Mouse (Mus musculus): ENCODE data around the gene Sct. TPM values are rescaled to one million over a fixed set of nuclear protein-coding genes. Genes with fewer than 3 reads are reported as not detected.

Sct gene
- total and polyA plus RNA-seq, 2 experiments from 2014 or later, result 1.0 TPM; not detected in 1

GRCm38 (mm10) chr7:141294479-141294878 lies 15.5 kb upstream of the Sct start:
- no peak overlapping the region for H3K27ac ChIP-seq (ENCODE audit: low read depth)
- no peak for DNase-seq (ENCODE audit: low spot score)
- no peak for ATAC-seq (ENCODE audit: insufficient read depth, low read depth)
- H3K4me3 ChIP-seq (ENCODE audit: low read depth, low read length), result peak overlapping the region; percentile 43
- no peak for TF ChIP-seq EP300 (IDR thresholded peaks at IDR 0.05; ENCODE audit: low read depth)
- TF ChIP-seq CTCF (IDR thresholded peaks at IDR 0.05; ENCODE audit: low read depth), result no peak
- WGBS, result 4% methylated on average over 21 of the region's 22 CpGs
- H3K9me3 ChIP-seq (replicated peaks; ENCODE audit: control insufficient read depth, low read length), result no peaks in the 10 kb centered on the region
- H3K4me2 ChIP-seq (ENCODE audit: low read depth, low read length), result peak overlapping the region; percentile 64
- peaks cover 54% of the 10 kb centered on the region for H3K27me3 ChIP-seq (ENCODE audit: control insufficient read depth, insufficient read depth, low read length)
- no peak overlapping the region for H3K9ac ChIP-seq (replicated peaks; ENCODE audit: low read depth, low read length)
- H3K4me1 ChIP-seq (ENCODE audit: control insufficient read depth, insufficient read depth), result peaks cover 15% of the 10 kb centered on the region
- H3K36me3 ChIP-seq (replicated peaks; ENCODE audit: control insufficient read depth, insufficient read depth, low read length), result peaks cover 16% of the 10 kb centered on the region

GRCm38 (mm10) chr7:141293852-141294471 lies 15.0 kb upstream of the Sct start:
- WGBS, result under 1% methylated on average over 52 of the region's 53 CpGs
- H3K4me2 ChIP-seq (ENCODE audit: low read depth, low read length), result peak overlapping the region; percentile 64
- H3K4me3 ChIP-seq (ENCODE audit: low read depth, low read length), result peak overlapping the region; percentile 43
- H3K27ac ChIP-seq (ENCODE audit: low read depth), result no peak overlapping the region
- no peak for DNase-seq (ENCODE audit: low spot score)
- H3K4me1 ChIP-seq (ENCODE audit: control insufficient read depth, insufficient read depth), result peaks cover 15% of the 10 kb centered on the region
- no peak overlapping the region; the same call in 1 of the 2 replicates for H3K9ac ChIP-seq (replicated peaks; ENCODE audit: low read depth, low read length)
- no peaks in the 10 kb centered on the region for H3K9me3 ChIP-seq (replicated peaks; ENCODE audit: control insufficient read depth, low read length)
- H3K36me3 ChIP-seq (replicated peaks; ENCODE audit: control insufficient read depth, insufficient read depth, low read length), result peaks cover 11% of the 10 kb centered on the region
- TF ChIP-seq EP300 (IDR thresholded peaks at IDR 0.05; ENCODE audit: low read depth), result no peak
- no peak for TF ChIP-seq CTCF (IDR thresholded peaks at IDR 0.05; ENCODE audit: low read depth)
- peaks cover 54% of the 10 kb centered on the region for H3K27me3 ChIP-seq (ENCODE audit: control insufficient read depth, insufficient read depth, low read length)
- no peak for ATAC-seq (ENCODE audit: insufficient read depth, low read depth)

GRCm38 (mm10) chr7:141292583-141293388 lies 13.9 kb upstream of the Sct start:
- no peak overlapping the region for H3K4me3 ChIP-seq (ENCODE audit: low read depth, low read length)
- 45% methylated on average over 15 of the region's 15 CpGs for WGBS
- no peaks in the 10 kb centered on the region for H3K9me3 ChIP-seq (replicated peaks; ENCODE audit: control insufficient read depth, low read length)
- no peak overlapping the region for H3K9ac ChIP-seq (replicated peaks; ENCODE audit: low read depth, low read length)
- H3K27me3 ChIP-seq (ENCODE audit: control insufficient read depth, insufficient read depth, low read length), result peaks cover 54% of the 10 kb centered on the region
- H3K4me2 ChIP-seq (ENCODE audit: low read depth, low read length), result no peak overlapping the region
- DNase-seq (ENCODE audit: low spot score) (no peak), ATAC-seq (ENCODE audit: insufficient read depth, low read depth) (no peak)
- H3K36me3 ChIP-seq (replicated peaks; ENCODE audit: control insufficient read depth, insufficient read depth, low read length), result peaks cover 9% of the 10 kb centered on the region; the same call in 1 of the 2 replicates
- no peak overlapping the region for H3K27ac ChIP-seq (ENCODE audit: low read depth)
- peaks cover 15% of the 10 kb centered on the region for H3K4me1 ChIP-seq (ENCODE audit: control insufficient read depth, insufficient read depth)
- no peak for TF ChIP-seq CTCF (IDR thresholded peaks at IDR 0.05; ENCODE audit: low read depth)

- no peak within 1 kb of the TSS for H3K9ac ChIP-seq (replicated peaks; ENCODE audit: low read depth, low read length)
- no peak within 1 kb of the TSS for H3K27ac ChIP-seq (ENCODE audit: low read depth)
- TF ChIP-seq CTCF (IDR thresholded peaks at IDR 0.05; ENCODE audit: low read depth) (no peak), EP300 (IDR thresholded peaks at IDR 0.05; ENCODE audit: low read depth) (no peak)
- WGBS, result 4% methylated on average over 41 of the region's 46 CpGs
- DNase-seq (ENCODE audit: low spot score), result no peak
- H3K4me3 ChIP-seq (ENCODE audit: low read depth, low read length), result peak within 1 kb of the TSS; percentile 47
- no peak for ATAC-seq (ENCODE audit: insufficient read depth, low read depth)
- H3K27me3 ChIP-seq (ENCODE audit: control insufficient read depth, insufficient read depth, low read length), result peaks cover 54% of the 10 kb centered on the region
- peak within 1 kb of the TSS; percentile 66 for H3K4me2 ChIP-seq (ENCODE audit: low read depth, low read length)
- H3K9me3 ChIP-seq (replicated peaks; ENCODE audit: control insufficient read depth, low read length), result no peaks in the 10 kb centered on the region
- H3K4me1 ChIP-seq (ENCODE audit: control insufficient read depth, insufficient read depth), result peaks cover 15% of the 10 kb centered on the region
- peaks cover 6% of the 10 kb centered on the region; the same call in 1 of the 2 replicates for H3K36me3 ChIP-seq (replicated peaks; ENCODE audit: control insufficient read depth, insufficient read depth, low read length)
Measured at GRCm38 (mm10) chr7:141291921-141292582, 13.1 kb upstream of the Sct start, which contains the start of gene Drd4. Gene Drd4 (plus strand): TSS chr7:141292006.

- Histone ChIP-seq H3K36me3 (replicated peaks; ENCODE audit: control insufficient read depth, insufficient read depth, low read length) (no peaks in the 10 kb centered on the region), H3K4me3 (ENCODE audit: low read depth, low read length) (no peak overlapping the region), H3K4me1 (ENCODE audit: control insufficient read depth, insufficient read depth) (0 out of 2 replicates have a peak, but pooled peaks cover 5% of the 10 kb centered on the region), H3K27me3 (ENCODE audit: control insufficient read depth, insufficient read depth, low read length) (peaks cover 26% of the 10 kb centered on the region), H3K27ac (ENCODE audit: low read depth) (no peak overlapping the region), H3K9ac (replicated peaks; ENCODE audit: low read depth, low read length) (no peak overlapping the region), H3K4me2 (ENCODE audit: low read depth, low read length) (no peak overlapping the region), H3K9me3 (replicated peaks; ENCODE audit: control insufficient read depth, low read length) (no peaks in the 10 kb centered on the region)
- DNase-seq (ENCODE audit: low spot score), result no peak
- TF ChIP-seq EP300 (IDR thresholded peaks at IDR 0.05; ENCODE audit: low read depth), result no peak
- no peak for TF ChIP-seq CTCF (IDR thresholded peaks at IDR 0.05; ENCODE audit: low read depth)
- WGBS, result 63% methylated on average over 3 of the region's 3 CpGs
- no peak for ATAC-seq (ENCODE audit: insufficient read depth, low read depth)
Measured at GRCm38 (mm10) chr7:141288042-141288441, 9.1 kb upstream of the Sct start.
